18 mouse cellular contexts compared by ENCODE assay signal in genomic region chr5:105805955-105806354, GRCm38 (mm10).
"Had no signal": no experiment of that assay in that cellular context is flagged by ENCODE, and none has a peak within 500 bp of the region (broad histone marks: within the 10 kb centered on the region; RNA-seq: fewer than 3 reads in every experiment).

No protein-coding gene starts in this region.

- H3K4me2 ChIP-seq: lung, embryonic 14.5 days; midbrain, embryonic 12.5 days; neural tube, embryonic 13.5 days; neural tube, embryonic 15.5 days had no signal

- H3K4me3 ChIP-seq: midbrain, embryonic 10.5 days; midbrain, embryonic 12.5 days; myocyte; neural tube, embryonic 13.5 days; neural tube, embryonic 15.5 days had no signal

- H3K27ac ChIP-seq: midbrain, embryonic 10.5 days; midbrain, embryonic 12.5 days; neural tube, embryonic 13.5 days; neural tube, embryonic 15.5 days had no signal

- DNase-seq: lung, embryonic 14.5 days; lung, postnatal 10 days; lung, postnatal 4 days; midbrain, embryonic 14.5 days; retina, postnatal 1 day; right cerebral cortex, adult 18-20 months; right cerebral cortex, postnatal 25 days; right cerebral cortex, postnatal 4 days; spleen, adult 18-20 months; thymus, adult 18-20 months; thymus, postnatal 14 days; thymus, postnatal 36 days had no signal

- ATAC-seq: midbrain, embryonic 16.5 days had no signal

- H3K27me3 ChIP-seq: midbrain, embryonic 12.5 days; neural tube, embryonic 13.5 days; neural tube, embryonic 15.5 days had no signal

- H3K9me3 ChIP-seq: midbrain, embryonic 12.5 days; neural tube, embryonic 13.5 days; neural tube, embryonic 15.5 days had no signal

- H3K36me3 ChIP-seq: midbrain, embryonic 12.5 days; neural tube, embryonic 13.5 days; neural tube, embryonic 15.5 days had no signal

- H3K9ac ChIP-seq: lung, embryonic 14.5 days; midbrain, embryonic 12.5 days; neural tube, embryonic 13.5 days; neural tube, embryonic 15.5 days had no signal
